Mouse (Mus musculus): ENCODE data around the gene Tspan5.

DNA sequence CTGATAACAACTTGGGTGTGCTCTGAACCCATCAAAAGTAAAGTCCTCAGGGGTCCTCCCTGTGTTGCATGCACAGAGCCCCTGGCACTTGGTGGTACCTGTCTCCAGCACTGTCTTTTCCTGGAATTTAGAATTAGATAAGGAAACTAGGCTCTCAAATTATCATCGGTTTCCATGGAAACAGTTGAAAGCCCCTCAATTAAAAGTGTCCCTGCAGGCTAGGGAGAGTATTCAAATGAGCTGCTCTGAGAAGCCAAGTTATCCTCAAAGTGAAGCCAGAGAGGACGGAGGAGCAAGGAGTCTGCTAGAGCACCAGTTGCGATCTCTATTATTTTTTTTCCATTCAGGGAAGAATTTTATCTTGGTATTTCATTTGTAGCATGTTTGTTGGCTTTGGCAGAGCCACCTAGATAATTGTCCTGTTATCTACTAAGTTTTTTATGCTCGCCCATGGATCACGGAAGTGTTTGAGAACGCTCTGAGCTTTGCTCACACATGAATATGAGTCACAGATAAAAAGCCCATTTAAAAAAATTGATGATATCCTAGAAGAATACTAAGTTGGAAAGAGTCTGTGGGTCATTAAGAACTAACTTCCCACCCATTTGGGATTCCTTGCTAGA, 139.8 kb downstream of the Tspan5 start:
- TF ChIP-seq EP300 (IDR thresholded peaks at IDR 0.05; ENCODE audit: low read depth) (no peak), CTCF (IDR thresholded peaks at IDR 0.05; ENCODE audit: low read depth) (no peak)
